Mouse (Mus musculus) limb, embryonic 13.5 days (tissue): ENCODE results near the gene 4930455H04Rik. TPM values are rescaled to one million over a fixed set of nuclear protein-coding genes. Genes with fewer than 3 reads are reported as not detected.
A peak's percentile ranks its signal among the peaks of the same experiment; 100 is the strongest.

Experiments
- ATAC-seq: fragments of 200-750 bp; cut with Nextera tagmentation; 2 replicates; pipeline ENCODE4 v1.8.0; 2017; ENCODE audit warnings: low read depth, moderate number of reproducible peaks, moderate TSS enrichment; ENCODE audit not compliant: low FRiP score
- H3K27ac ChIP-seq: fragments of 300-500 bp; sonication (generic); 2 replicates; pipeline ENCODE4 v1.5.1; 2015; ENCODE audit warnings: inconsistent platforms, mild to moderate bottlenecking, moderate library complexity
- H3K27me3 ChIP-seq: fragments of 300-500 bp; sonication (generic); 2 replicates; pipeline ENCODE4 v1.6.1; 2015; ENCODE audit warnings: mild to moderate bottlenecking, inconsistent platforms
- H3K36me3 ChIP-seq: fragments of 300-500 bp; sonication (generic); 2 replicates; pipeline ENCODE4 v1.6.1; 2015; ENCODE audit warnings: inconsistent platforms, mild to moderate bottlenecking, moderate library complexity
- H3K4me1 ChIP-seq: fragments of 300-500 bp; sonication (generic); 2 replicates; pipeline ENCODE4 v1.6.1; 2015; ENCODE audit warnings: inconsistent platforms
- H3K4me2 ChIP-seq: fragments of 300-500 bp; sonication (generic); replicated peaks from 2 replicates; pipeline ENCODE4 v1.6.1; 2015; ENCODE audit warnings: inconsistent platforms, mild to moderate bottlenecking, moderate library complexity
- H3K4me3 ChIP-seq: fragments of 300-500 bp; sonication (generic); 2 replicates; pipeline ENCODE4 v1.5.1; 2015; ENCODE audit warnings: moderate library complexity, mild to moderate bottlenecking, inconsistent platforms
- H3K9ac ChIP-seq: fragments of 300-500 bp; sonication (generic); 2 replicates; pipeline ENCODE4 v1.6.1; 2015; ENCODE audit warnings: mild to moderate bottlenecking, inconsistent platforms
- H3K9me3 ChIP-seq: fragments of 300-500 bp; sonication (generic); 2 replicates; pipeline ENCODE4 v1.6.1; 2016; ENCODE audit warnings: inconsistent platforms
- WGBS: fragments of 180-500 bp; shearing (Covaris S2); methylation state at CpG from one replicate; pipeline ENCODE4 v1.1.7; 2015; 5-methylcytosine and 5-hydroxymethylcytosine counted together
- polyA plus RNA-seq: library from polyadenylated mRNA; unstranded; fragments of >200 nt; fragmentation: Nextera tagmentation; extraction: Ambion mirVana; gene quantifications from 2 replicates; pipeline ENCODE4 v1.2.1, GENCODE M21; 2015

Gene 4930455H04Rik
- polyA plus RNA-seq, 1 experiment from 2014 or later, result not detected

DNA sequence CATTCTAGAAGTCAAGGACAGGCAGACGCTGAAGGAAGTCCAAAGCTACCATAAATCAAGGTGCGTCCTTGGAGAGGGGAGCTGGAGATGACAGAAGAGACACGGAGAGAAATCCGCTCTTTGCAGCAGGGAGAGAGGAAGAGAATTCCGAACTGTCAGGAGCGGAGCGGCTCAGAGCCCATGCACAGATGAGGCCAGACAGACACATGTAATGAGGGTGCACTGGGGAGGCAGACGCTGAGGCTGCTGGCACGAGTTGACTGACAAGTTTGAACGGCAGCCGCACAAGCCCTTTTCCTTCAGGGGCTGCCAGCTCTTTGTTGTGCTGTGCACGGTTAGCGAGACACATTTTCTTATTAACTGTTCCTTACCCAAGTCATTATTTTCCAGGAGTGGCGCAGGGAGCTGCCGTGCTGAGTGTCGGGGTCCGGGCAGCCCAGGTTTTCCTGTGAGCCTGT, 502 bp downstream of the 4930455H04Rik start, which contains the start of gene Palmd:
Palmd (minus strand) TSS at position 448 of the 458 bp plus-strand sequence.
- Histone ChIP-seq H3K27me3 (no peaks in the 10 kb centered on the region), H3K36me3 (no peaks in the 10 kb centered on the region), H3K4me3 (peak within 1 kb of the TSS; percentile 45), H3K27ac (peak within 1 kb of the TSS; percentile 49), H3K9me3 (no peaks in the 10 kb centered on the region), H3K9ac (peak within 1 kb of the TSS; percentile 56), H3K4me1 (peaks cover 10% of the 10 kb centered on the region; the same call in 1 of the 2 replicates), H3K4me2 (peak within 1 kb of the TSS; percentile 70)
- peak; percentile 77 for ATAC-seq
- 4% methylated on average over 17 of the region's 17 CpGs for WGBS

GRCm38 (mm10) chr3:116969003-116969402, 936 bp downstream of the 4930455H04Rik start:
- no peak for ATAC-seq
- WGBS, result 32% methylated on average over 4 of the region's 5 CpGs
- no peaks in the 10 kb centered on the region for H3K36me3 ChIP-seq
- H3K4me3 ChIP-seq, result peak overlapping the region; percentile 45
- no peaks in the 10 kb centered on the region for H3K9me3 ChIP-seq
- peaks cover 10% of the 10 kb centered on the region; the same call in 1 of the 2 replicates for H3K4me1 ChIP-seq
- no peaks in the 10 kb centered on the region for H3K27me3 ChIP-seq
- H3K4me2 ChIP-seq, result peak overlapping the region; percentile 70
- H3K9ac ChIP-seq, result peak overlapping the region; percentile 56; the same call in 1 of the 2 replicates
- H3K27ac ChIP-seq, result peak overlapping the region; percentile 49; the same call in 1 of the 2 replicates

- H3K4me2 ChIP-seq, result no peak overlapping the region
- 80% methylated on average over 5 of the region's 5 CpGs for WGBS
- no peak for ATAC-seq
- no peak overlapping the region for H3K9ac ChIP-seq
- H3K27ac ChIP-seq, result no peak overlapping the region
- H3K9me3 ChIP-seq, result no peaks in the 10 kb centered on the region
- peaks cover 6% of the 10 kb centered on the region; the same call in 1 of the 2 replicates for H3K4me1 ChIP-seq
- H3K4me3 ChIP-seq, result no peak overlapping the region
- no peaks in the 10 kb centered on the region for H3K36me3 ChIP-seq
- no peaks in the 10 kb centered on the region for H3K27me3 ChIP-seq
Observed at GRCm38 (mm10) chr3:116969786-116970185, 1.7 kb downstream of the 4930455H04Rik start.

GRCm38 (mm10) chr3:116981811-116982575, 13.9 kb downstream of the 4930455H04Rik start:
- no peak overlapping the region for H3K27ac ChIP-seq
- no peak overlapping the region for H3K4me3 ChIP-seq
- H3K27me3 ChIP-seq, result no peaks in the 10 kb centered on the region
- no peaks in the 10 kb centered on the region for H3K36me3 ChIP-seq
- no peak overlapping the region for H3K4me2 ChIP-seq
- WGBS, result 74% methylated on average over 9 of the region's 9 CpGs
- 0 out of 2 replicates have a peak, but pooled peaks cover 5% of the 10 kb centered on the region for H3K4me1 ChIP-seq
- H3K9me3 ChIP-seq, result peaks cover 9% of the 10 kb centered on the region; the same call in 1 of the 2 replicates
- ATAC-seq, result no peak
- no peak overlapping the region for H3K9ac ChIP-seq

- Histone ChIP-seq H3K9ac (no peak overlapping the region), H3K4me1 (0 out of 2 replicates have a peak, but pooled peaks cover 5% of the 10 kb centered on the region), H3K36me3 (no peaks in the 10 kb centered on the region), H3K27me3 (no peaks in the 10 kb centered on the region), H3K27ac (no peak overlapping the region), H3K9me3 (no peaks in the 10 kb centered on the region), H3K4me3 (no peak overlapping the region), H3K4me2 (no peak overlapping the region)
- peak; percentile 80; the same call in 1 of the 2 replicates for ATAC-seq
- 28% methylated on average over 1 of the region's 1 CpGs for WGBS
Observed at GRCm38 (mm10) chr3:116985042-116985455, 17.0 kb downstream of the 4930455H04Rik start.

- no peaks in the 10 kb centered on the region for H3K27me3 ChIP-seq
- no peak overlapping the region for H3K4me3 ChIP-seq
- WGBS, result 64% methylated on average over 1 of the region's 1 CpGs
- H3K27ac ChIP-seq, result no peak overlapping the region
- H3K4me1 ChIP-seq, result 0 out of 2 replicates have a peak, but pooled peaks cover 5% of the 10 kb centered on the region
- no peak overlapping the region for H3K4me2 ChIP-seq
- ATAC-seq, result no peak
- H3K36me3 ChIP-seq, result no peaks in the 10 kb centered on the region
- no peaks in the 10 kb centered on the region for H3K9me3 ChIP-seq
- H3K9ac ChIP-seq, result no peak overlapping the region
Observed at GRCm38 (mm10) chr3:116985741-116986140, 17.7 kb downstream of the 4930455H04Rik start.

DNA sequence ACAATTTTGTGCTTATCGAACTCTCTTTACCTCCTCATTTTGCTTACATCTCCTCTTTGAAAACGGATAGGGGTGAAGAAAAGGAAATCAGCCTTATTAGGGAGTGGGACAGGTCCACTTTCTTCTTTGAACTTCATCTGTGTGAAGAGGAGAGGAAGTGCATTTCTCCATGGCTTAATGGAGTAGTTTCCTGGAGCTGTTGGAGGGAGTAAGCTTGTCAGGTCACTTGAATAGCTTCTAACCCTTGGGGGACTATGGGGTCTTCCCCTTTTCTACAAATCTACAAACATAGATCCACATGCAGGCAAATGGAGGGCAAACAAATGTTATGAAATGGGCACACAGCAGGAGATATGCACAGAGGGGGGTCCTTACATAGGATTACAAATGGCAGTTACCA, 18.4 kb downstream of the 4930455H04Rik start:
- 53% methylated on average over 2 of the region's 2 CpGs for WGBS
- Histone ChIP-seq H3K9ac (no peak overlapping the region), H3K4me1 (0 out of 2 replicates have a peak, but pooled peaks cover 5% of the 10 kb centered on the region), H3K9me3 (no peaks in the 10 kb centered on the region), H3K27me3 (no peaks in the 10 kb centered on the region), H3K4me2 (no peak overlapping the region), H3K4me3 (no peak overlapping the region), H3K36me3 (no peaks in the 10 kb centered on the region), H3K27ac (no peak overlapping the region)
- no peak for ATAC-seq

DNA sequence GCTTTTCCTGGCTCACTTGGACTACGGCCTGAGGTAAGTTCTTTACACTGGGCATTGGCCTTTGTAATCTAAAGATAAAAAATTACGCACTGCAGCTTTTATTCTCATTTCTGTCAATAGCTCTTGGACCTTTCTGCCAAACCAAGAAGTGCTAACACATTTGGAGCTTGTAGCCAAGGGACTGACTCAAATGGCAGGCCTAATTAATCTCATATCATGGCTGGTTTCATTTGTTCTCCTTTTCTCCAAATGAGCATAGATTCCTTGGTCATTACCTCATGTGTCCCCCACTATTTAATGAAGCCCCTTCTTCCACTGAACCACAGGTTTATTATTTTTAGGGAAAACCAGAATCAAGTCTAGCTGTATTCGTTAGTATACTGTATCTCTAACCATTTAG, 20.2 kb downstream of the 4930455H04Rik start:
- Histone ChIP-seq H3K27ac (no peak overlapping the region), H3K9ac (no peak overlapping the region), H3K36me3 (no peaks in the 10 kb centered on the region), H3K4me2 (no peak overlapping the region), H3K4me1 (0 out of 2 replicates have a peak, but pooled peaks cover 5% of the 10 kb centered on the region), H3K4me3 (no peak overlapping the region), H3K9me3 (no peaks in the 10 kb centered on the region), H3K27me3 (no peaks in the 10 kb centered on the region)
- no peak for ATAC-seq
- 90% methylated on average over 3 of the region's 3 CpGs for WGBS

- no peak overlapping the region for H3K9ac ChIP-seq
- H3K4me3 ChIP-seq, result no peak overlapping the region
- no peak overlapping the region for H3K4me2 ChIP-seq
- no peaks in the 10 kb centered on the region for H3K27me3 ChIP-seq
- H3K4me1 ChIP-seq, result no peaks in the 10 kb centered on the region
- H3K36me3 ChIP-seq, result no peaks in the 10 kb centered on the region
- no peak overlapping the region for H3K27ac ChIP-seq
- WGBS, result 84% methylated on average over 2 of the region's 2 CpGs
- no peaks in the 10 kb centered on the region for H3K9me3 ChIP-seq
- ATAC-seq, result no peak
Observed at GRCm38 (mm10) chr3:116991180-116991579, 23.1 kb downstream of the 4930455H04Rik start.

DNA sequence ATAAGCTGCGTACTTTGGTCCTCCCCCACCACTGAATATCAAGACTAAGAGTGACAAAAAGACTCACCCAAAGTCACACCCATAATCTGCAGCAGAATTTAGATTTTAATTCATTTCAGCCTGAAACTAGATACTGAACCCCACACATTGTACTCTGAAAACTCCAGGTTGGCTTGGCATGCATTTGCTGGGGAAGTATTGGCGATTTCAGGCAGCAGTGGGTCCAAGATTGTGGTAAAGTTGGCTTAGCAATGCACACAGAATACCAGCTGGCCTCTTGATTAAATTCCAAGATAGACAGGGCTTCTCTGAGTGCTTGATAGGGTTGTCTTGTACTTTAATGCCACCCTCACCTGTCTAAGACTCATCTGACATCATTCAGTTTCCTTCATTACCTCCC, 24.9 kb downstream of the 4930455H04Rik start:
- H3K4me3 ChIP-seq, result no peak overlapping the region
- no peak overlapping the region for H3K9ac ChIP-seq
- H3K27me3 ChIP-seq, result no peaks in the 10 kb centered on the region
- no peak for ATAC-seq
- H3K4me2 ChIP-seq, result no peak overlapping the region
- H3K4me1 ChIP-seq, result no peaks in the 10 kb centered on the region
- 81% methylated on average over 2 of the region's 2 CpGs for WGBS
- no peaks in the 10 kb centered on the region for H3K9me3 ChIP-seq
- no peaks in the 10 kb centered on the region for H3K36me3 ChIP-seq
- no peak overlapping the region for H3K27ac ChIP-seq

GRCm38 (mm10) chr3:117001686-117002485, 33.8 kb downstream of the 4930455H04Rik start:
- H3K9me3 ChIP-seq, result no peaks in the 10 kb centered on the region
- ATAC-seq, result peak; percentile 64
- H3K4me2 ChIP-seq, result no peak overlapping the region
- no peak overlapping the region for H3K27ac ChIP-seq
- no peak overlapping the region for H3K9ac ChIP-seq
- 37% methylated on average over 9 of the region's 9 CpGs for WGBS
- H3K4me1 ChIP-seq, result peaks cover 23% of the 10 kb centered on the region
- H3K27me3 ChIP-seq, result 0 out of 2 replicates have a peak, but pooled peaks cover 7% of the 10 kb centered on the region
- H3K4me3 ChIP-seq, result no peak overlapping the region
- no peaks in the 10 kb centered on the region for H3K36me3 ChIP-seq

- Histone ChIP-seq H3K27ac (no peak overlapping the region), H3K36me3 (no peaks in the 10 kb centered on the region), H3K4me2 (no peak overlapping the region), H3K4me3 (no peak overlapping the region), H3K9ac (no peak overlapping the region), H3K27me3 (0 out of 2 replicates have a peak, but pooled peaks cover 7% of the 10 kb centered on the region), H3K9me3 (no peaks in the 10 kb centered on the region), H3K4me1 (peaks cover 23% of the 10 kb centered on the region)
- ATAC-seq, result no peak
- WGBS, result 70% methylated on average over 6 of the region's 6 CpGs
Observed at GRCm38 (mm10) chr3:117003379-117003778, 35.3 kb downstream of the 4930455H04Rik start.
